Mouse (Mus musculus): Measurements from ENCODE around the gene Snx8.

DNA sequence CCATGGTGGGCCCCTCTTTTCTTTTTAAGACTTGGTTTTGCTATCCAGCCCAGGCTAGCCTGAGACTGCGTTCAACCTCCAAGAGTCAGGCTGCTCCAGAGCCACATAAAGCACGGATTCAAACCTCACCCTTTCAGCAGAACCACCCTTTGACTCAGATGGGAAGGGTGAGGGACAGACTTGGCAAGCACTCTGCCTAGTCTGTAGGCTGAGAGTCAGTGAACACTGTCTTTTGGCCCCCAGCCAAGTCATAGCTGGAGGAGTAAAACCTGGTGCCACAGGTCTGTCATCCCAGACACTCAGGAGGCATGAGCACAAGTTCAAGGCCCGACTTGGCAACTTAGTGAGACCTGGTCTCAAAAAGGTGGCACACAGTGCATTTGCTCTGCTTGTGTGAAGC lies 72.3 kb downstream of the Snx8 start:
- no peak for TF ChIP-seq CTCF (IDR thresholded peaks at IDR 0.05; ENCODE audit: insufficient read depth, low read length)
- no peak for TF ChIP-seq POLR2A (IDR thresholded peaks at IDR 0.05; ENCODE audit: borderline replicate concordance, extremely low read depth, low read depth, low read length)

Measured in lung, adult 2 months (tissue).